Mouse (Mus musculus) forelimb bud, embryonic 11.5 days (tissue): Measurements from ENCODE around the gene Zranb3.
"Not testable (repeated sequence)": the region's sequence is repeated elsewhere in the genome, so short reads cannot be mapped to it uniquely, and the experiment has no call there.

Source experiments
- DNase-seq: peaks from one replicate; pipeline ENCODE4 v3.0.0-alpha.2; 2012; ENCODE audit warnings: low read depth, low spot score

Gene Zranb3

GRCm38 (mm10) chr1:127989876-127990731, 112.7 kb downstream of the Zranb3 start:
- DNase-seq, result no peak

- DNase-seq, result no peak
Observed at GRCm38 (mm10) chr1:127989387-127989786, 113.5 kb downstream of the Zranb3 start.

GRCm38 (mm10) chr1:127988246-127988645, 114.6 kb downstream of the Zranb3 start:
- DNase-seq, result no peak

GRCm38 (mm10) chr1:127985391-127985790, 117.5 kb downstream of the Zranb3 start:
- DNase-seq, result peak; percentile 17

- no peak for DNase-seq
Observed at GRCm38 (mm10) chr1:127983274-127983993, 119.4 kb downstream of the Zranb3 start.

- DNase-seq, result no peak
Observed at GRCm38 (mm10) chr1:127982268-127982667, 120.6 kb downstream of the Zranb3 start.

GRCm38 (mm10) chr1:127980911-127981559, 121.8 kb downstream of the Zranb3 start:
- DNase-seq, result peak; percentile 14

GRCm38 (mm10) chr1:127978125-127978524, 124.7 kb downstream of the Zranb3 start:
- DNase-seq, result no peak

- no peak for DNase-seq
Observed at GRCm38 (mm10) chr1:127976106-127976505, 126.7 kb downstream of the Zranb3 start.

- DNase-seq, result no peak
Observed at GRCm38 (mm10) chr1:127975676-127976075, 127.2 kb downstream of the Zranb3 start.

- DNase-seq, result no peak
Observed at GRCm38 (mm10) chr1:127974082-127974481, 128.8 kb downstream of the Zranb3 start.

- no peak for DNase-seq
Observed at GRCm38 (mm10) chr1:127970870-127971269, 132.0 kb downstream of the Zranb3 start.

GRCm38 (mm10) chr1:127963326-127963725, 139.5 kb downstream of the Zranb3 start:
- DNase-seq, result no peak

- no peak for DNase-seq
Observed at GRCm38 (mm10) chr1:127961140-127961539, 141.7 kb downstream of the Zranb3 start.

- no peak for DNase-seq
Observed at GRCm38 (mm10) chr1:127959312-127959718, 143.5 kb downstream of the Zranb3 start.

- no peak for DNase-seq
Observed at GRCm38 (mm10) chr1:127958801-127959200, 144.0 kb downstream of the Zranb3 start.

- no peak for DNase-seq
Observed at GRCm38 (mm10) chr1:127956524-127956923, 146.3 kb downstream of the Zranb3 start.

- no peak for DNase-seq
Observed at GRCm38 (mm10) chr1:127954800-127955199, 148.0 kb downstream of the Zranb3 start.

GRCm38 (mm10) chr1:127954198-127954597, 148.6 kb downstream of the Zranb3 start:
- not testable (repeated sequence) for DNase-seq

GRCm38 (mm10) chr1:127952276-127952675, 150.6 kb downstream of the Zranb3 start:
- DNase-seq, result no peak

GRCm38 (mm10) chr1:127948748-127949147, 154.1 kb downstream of the Zranb3 start:
- DNase-seq, result no peak

- no peak for DNase-seq
Observed at GRCm38 (mm10) chr1:127946615-127947249, 156.1 kb downstream of the Zranb3 start.
